Mouse (Mus musculus) kidney, postnatal 0 days (tissue): ENCODE measurements around the gene Vezt. TPM values are rescaled to one million over a fixed set of nuclear protein-coding genes. Genes with fewer than 3 reads are reported as not detected.

Source experiments
- ATAC-seq: fragments of 200-750 bp; cut with Nextera tagmentation; replicated peaks from 2 replicates; pipeline ENCODE4 v1.8.0; 2017; ENCODE audit warnings: low read depth, moderate number of reproducible peaks, moderate TSS enrichment, moderate library complexity; ENCODE audit not compliant: low FRiP score
- DNase-seq: peaks from one replicate; pipeline ENCODE4 v3.0.0-alpha.2; 2016; ENCODE audit warnings: low spot score
- H3K27ac ChIP-seq: fragments of 300-500 bp; sonication (generic); 2 replicates; pipeline ENCODE4 v1.5.1; 2014; ENCODE audit warnings: mild to moderate bottlenecking
- H3K27me3 ChIP-seq: fragments of 300-500 bp; sonication (generic); 2 replicates; pipeline ENCODE4 v1.6.1; 2014; ENCODE audit warnings: low read length, mixed read lengths; ENCODE audit not compliant: insufficient read depth
- H3K36me3 ChIP-seq: fragments of 300-500 bp; sonication (generic); 2 replicates; pipeline ENCODE4 v1.6.1; 2014; ENCODE audit warnings: low read length, mixed read lengths; ENCODE audit not compliant: insufficient read depth
- H3K4me1 ChIP-seq: fragments of 300-500 bp; sonication (generic); replicated peaks from 2 replicates; pipeline ENCODE4 v1.6.1; 2014; ENCODE audit warnings: antibody characterized with exemption, low read length, mixed read lengths; ENCODE audit not compliant: insufficient read depth
- H3K4me2 ChIP-seq: fragments of 300-500 bp; sonication (generic); 2 replicates; pipeline ENCODE4 v1.6.1; 2014; ENCODE audit warnings: mild to moderate bottlenecking, low read length, moderate library complexity, mixed read lengths
- H3K4me3 ChIP-seq: fragments of 300-500 bp; sonication (generic); replicated peaks from 2 replicates; pipeline ENCODE4 v1.5.1; 2014; ENCODE audit warnings: low read depth, low read length
- H3K9ac ChIP-seq: fragments of 300-500 bp; sonication (generic); 2 replicates; pipeline ENCODE4 v1.6.1; 2014; ENCODE audit warnings: low read depth, low read length
- H3K9me3 ChIP-seq: fragments of 300-500 bp; sonication (generic); replicated peaks from 2 replicates; pipeline ENCODE4 v1.6.1; 2016; ENCODE audit warnings: low read length, inconsistent platforms, mixed read lengths
- CTCF ChIP-seq: IDR thresholded peaks from 2 replicates; pipeline ENCODE4 v1.5.1; 2016; ENCODE audit warnings: antibody characterized with exemption, low read depth, mild to moderate bottlenecking, moderate library complexity
- WGBS: fragments of 180-500 bp; shearing (Covaris S2); extraction: QIAGEN DNeasy Blood & Tissue Kit; methylation state at CpG from one replicate; pipeline ENCODE4 v1.1.7; 2014; 5-methylcytosine and 5-hydroxymethylcytosine counted together
- microRNA counts: library from miRNA; unstranded; fragments of <30 nt; microRNA quantifications from one replicate; lab custom pipeline; 2015
- microRNA-seq: library from miRNA; unstranded; fragments of <30 nt; microRNA quantifications from one replicate; pipeline ENCODE4, GENCODE M21; 2016
- polyA plus RNA-seq: library from polyadenylated mRNA; unstranded; fragments of >200 nt; fragmentation: Nextera tagmentation; extraction: Ambion mirVana; gene quantifications from 2 replicates; pipeline ENCODE4 v1.2.1, GENCODE M21; 2015

Vezt gene
- polyA plus RNA-seq, 1 experiment from 2014 or later = 20.8 TPM

DNA sequence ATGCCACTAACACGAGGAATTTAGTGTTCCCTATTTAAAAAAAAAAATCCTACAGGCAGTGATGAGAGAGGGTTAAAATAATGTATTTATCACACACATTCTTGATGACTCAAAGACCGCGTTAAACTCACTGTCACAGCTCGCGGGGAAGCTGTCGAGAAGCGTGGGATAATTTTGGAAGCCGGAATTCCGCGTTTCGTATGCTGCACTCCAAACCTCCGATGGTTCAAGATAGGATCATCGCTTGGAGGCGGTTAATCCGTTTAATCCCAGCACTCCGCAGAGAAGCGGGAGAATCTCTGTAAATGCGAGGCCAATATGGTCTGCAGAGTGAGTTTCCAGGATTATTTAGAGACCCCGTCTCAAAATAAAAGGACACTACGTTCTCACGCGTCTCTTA is 145.6 kb downstream of the Vezt start:
- 0 out of 2 replicates have a peak, but pooled peaks cover under 1% of the 10 kb centered on the region for H3K36me3 ChIP-seq
- H3K9me3 ChIP-seq = no peaks in the 10 kb centered on the region
- peak overlapping the region; percentile 75 for H3K4me2 ChIP-seq
- peak overlapping the region; percentile 82 for H3K4me3 ChIP-seq
- no peaks in the 10 kb centered on the region for H3K27me3 ChIP-seq
- under 1% methylated on average over 22 of the region's 22 CpGs for WGBS
- no peak overlapping the region for H3K27ac ChIP-seq
- 0 out of 2 replicates have a peak, but pooled peaks cover 4% of the 10 kb centered on the region for H3K4me1 ChIP-seq
- DNase-seq (no peak), ATAC-seq (no peak; the same call in 1 of the 2 replicates)
- H3K9ac ChIP-seq = peak overlapping the region; percentile 81
- TF ChIP-seq CTCF = no peak

DNA sequence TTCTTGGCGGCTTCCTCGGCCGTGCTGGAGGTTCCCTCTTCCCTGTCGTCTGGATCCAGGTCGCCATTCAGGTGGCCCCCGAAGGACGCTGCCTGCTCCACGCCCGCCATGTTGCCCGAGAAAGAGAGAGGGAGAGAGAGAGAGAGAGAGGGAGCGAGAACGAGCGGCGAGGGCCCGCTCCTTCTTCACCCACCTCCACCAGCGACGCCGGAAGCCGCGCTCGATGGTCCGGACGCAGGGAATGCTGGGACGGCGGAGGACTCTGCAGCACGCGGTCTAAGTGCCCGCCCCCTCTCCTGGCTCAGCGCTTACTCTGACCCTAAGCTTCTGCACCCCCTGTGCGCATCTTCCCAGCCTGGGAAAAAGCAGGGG is 146.1 kb downstream of the Vezt start:
- Histone ChIP-seq H3K4me2 (peak overlapping the region; percentile 75), H3K9ac (peak overlapping the region; percentile 81)
- WGBS = 0% methylated on average over 24 of the region's 30 CpGs

More for the DNA sequence above, 146.1 kb downstream of the Vezt start:
- no peaks in the 10 kb centered on the region for H3K9me3 ChIP-seq
- H3K27me3 ChIP-seq = no peaks in the 10 kb centered on the region
- DNase-seq = peak; percentile 96
- H3K27ac ChIP-seq = peak overlapping the region; percentile 94
- ATAC-seq = peak; percentile 97
- H3K4me3 ChIP-seq = peak overlapping the region; percentile 82
- TF ChIP-seq CTCF = no peak
- 0 out of 2 replicates have a peak, but pooled peaks cover 4% of the 10 kb centered on the region for H3K4me1 ChIP-seq
- peaks cover 5% of the 10 kb centered on the region; the same call in 1 of the 2 replicates for H3K36me3 ChIP-seq

MicroRNAs encoded within 50 kb of the gene (microRNA counts, 519-probe panel; counts per million panel counts)
- 3,682 counts per million, percentile 73 among the panel's probes with 10 or more counts for microRNA mmu-miR-331-3p (lab: Ali Mortazavi, UCI)
- microRNA mmu-miR-331-5p (lab: Ali Mortazavi, UCI) = 330 counts per million, percentile 68 among the panel's probes with 10 or more counts

Small RNAs within 50 kb of the gene (microRNA-seq; reads per million reads assigned to microRNA genes)
- 61.7 reads per million, percentile 47 among the genes with 10 or more reads in this experiment for gene Mir331

Other genes with a start within 250 kb of the Vezt start
- gene Usp44, start 204.3 kb downstream of the Vezt start, polyA plus RNA-seq = 0.18 and 0.34 TPM in 2 replicates
- 187 and 188 TPM in 2 replicates for gene Metap2, start 138.7 kb downstream of the Vezt start, polyA plus RNA-seq
- gene Fgd6, start 184 bp upstream of the Vezt start, polyA plus RNA-seq = 2.3 TPM in 2 replicates
- 5.7 and 6.4 TPM in 2 replicates for gene Nr2c1, start 112.2 kb upstream of the Vezt start, polyA plus RNA-seq
- 706 and 752 TPM in 2 replicates for gene Ndufa12, start 162.9 kb upstream of the Vezt start, polyA plus RNA-seq